Mouse (Mus musculus): Measurements from ENCODE around the gene Canx. TPM values are rescaled to one million over a fixed set of nuclear protein-coding genes. Genes with fewer than 3 reads are reported as not detected.

Canx gene
- polyA plus RNA-seq, 1 experiment from 2014 or later = 273 TPM

GRCm38 (mm10) chr11:50285696-50286095 is 39.8 kb downstream of the Canx start:
- WGBS = 92% methylated on average over 7 of the region's 7 CpGs
- Histone ChIP-seq H3K4me3 (replicated peaks; ENCODE audit: low read length) (no peak overlapping the region), H3K9me3 (ENCODE audit: control insufficient read depth, low read length) (no peaks in the 10 kb centered on the region)

GRCm38 (mm10) chr11:50285263-50285662 is 40.2 kb downstream of the Canx start:
- Histone ChIP-seq H3K36me3 (ENCODE audit: control insufficient read depth, insufficient read depth) (no peaks in the 10 kb centered on the region), H3K27ac (ENCODE audit: low read length) (no peak overlapping the region), H3K9me3 (ENCODE audit: control insufficient read depth, low read length) (no peaks in the 10 kb centered on the region), H3K27me3 (replicated peaks; ENCODE audit: control insufficient read depth, insufficient read depth, low read length) (no peaks in the 10 kb centered on the region), H3K4me1 (replicated peaks; ENCODE audit: control insufficient read depth, insufficient read depth, low read length) (peaks cover 14% of the 10 kb centered on the region), H3K9ac (replicated peaks; ENCODE audit: low read depth, low read length) (no peak overlapping the region), H3K4me3 (replicated peaks; ENCODE audit: low read length) (no peak overlapping the region), H3K4me2 (ENCODE audit: low read length) (no peak overlapping the region)
- ATAC-seq = no peak
- WGBS = 96% methylated on average over 5 of the region's 5 CpGs

More at GRCm38 (mm10) chr11:50285696-50286095, 39.8 kb downstream of the Canx start:
- H3K27me3 ChIP-seq (replicated peaks; ENCODE audit: control insufficient read depth, insufficient read depth, low read length) = no peaks in the 10 kb centered on the region
- peaks cover 18% of the 10 kb centered on the region for H3K4me1 ChIP-seq (replicated peaks; ENCODE audit: control insufficient read depth, insufficient read depth, low read length)
- no peak overlapping the region for H3K4me2 ChIP-seq (ENCODE audit: low read length)
- H3K27ac ChIP-seq (ENCODE audit: low read length) = no peak overlapping the region
- no peak overlapping the region for H3K9ac ChIP-seq (replicated peaks; ENCODE audit: low read depth, low read length)
- no peaks in the 10 kb centered on the region for H3K36me3 ChIP-seq (ENCODE audit: control insufficient read depth, insufficient read depth)
- ATAC-seq = no peak

- H3K9me3 ChIP-seq (ENCODE audit: control insufficient read depth, low read length) = no peaks in the 10 kb centered on the region
- no peaks in the 10 kb centered on the region for H3K27me3 ChIP-seq (replicated peaks; ENCODE audit: control insufficient read depth, insufficient read depth, low read length)
- 55% methylated on average over 1 of the region's 1 CpGs for WGBS
- no peak overlapping the region for H3K4me3 ChIP-seq (replicated peaks; ENCODE audit: low read length)
- no peak overlapping the region for H3K4me2 ChIP-seq (ENCODE audit: low read length)
- H3K27ac ChIP-seq (ENCODE audit: low read length) = no peak overlapping the region
- no peaks in the 10 kb centered on the region for H3K36me3 ChIP-seq (ENCODE audit: control insufficient read depth, insufficient read depth)
- H3K4me1 ChIP-seq (replicated peaks; ENCODE audit: control insufficient read depth, insufficient read depth, low read length) = no peaks in the 10 kb centered on the region
- no peak for ATAC-seq
- no peak overlapping the region for H3K9ac ChIP-seq (replicated peaks; ENCODE audit: low read depth, low read length)
Observed at GRCm38 (mm10) chr11:50280053-50280452, 45.4 kb downstream of the Canx start.

- Histone ChIP-seq H3K27me3 (replicated peaks; ENCODE audit: control insufficient read depth, insufficient read depth, low read length) (no peaks in the 10 kb centered on the region), H3K4me3 (replicated peaks; ENCODE audit: low read length) (no peak overlapping the region), H3K27ac (ENCODE audit: low read length) (no peak overlapping the region), H3K4me1 (replicated peaks; ENCODE audit: control insufficient read depth, insufficient read depth, low read length) (no peaks in the 10 kb centered on the region), H3K36me3 (ENCODE audit: control insufficient read depth, insufficient read depth) (no peaks in the 10 kb centered on the region), H3K9me3 (ENCODE audit: control insufficient read depth, low read length) (no peaks in the 10 kb centered on the region), H3K4me2 (ENCODE audit: low read length) (no peak overlapping the region), H3K9ac (replicated peaks; ENCODE audit: low read depth, low read length) (no peak overlapping the region)
- WGBS = 90% methylated on average over 4 of the region's 4 CpGs
- ATAC-seq = no peak
Observed at GRCm38 (mm10) chr11:50279005-50279404, 46.5 kb downstream of the Canx start.

GRCm38 (mm10) chr11:50277706-50278105 is 47.8 kb downstream of the Canx start:
- 88% methylated on average over 6 of the region's 6 CpGs for WGBS
- Histone ChIP-seq H3K4me1 (replicated peaks; ENCODE audit: control insufficient read depth, insufficient read depth, low read length) (no peaks in the 10 kb centered on the region), H3K27ac (ENCODE audit: low read length) (no peak overlapping the region), H3K4me3 (replicated peaks; ENCODE audit: low read length) (no peak overlapping the region), H3K9ac (replicated peaks; ENCODE audit: low read depth, low read length) (no peak overlapping the region), H3K9me3 (ENCODE audit: control insufficient read depth, low read length) (no peaks in the 10 kb centered on the region), H3K36me3 (ENCODE audit: control insufficient read depth, insufficient read depth) (no peaks in the 10 kb centered on the region), H3K4me2 (ENCODE audit: low read length) (no peak overlapping the region), H3K27me3 (replicated peaks; ENCODE audit: control insufficient read depth, insufficient read depth, low read length) (no peaks in the 10 kb centered on the region)
- no peak for ATAC-seq

- ATAC-seq = no peak
- Histone ChIP-seq H3K4me1 (replicated peaks; ENCODE audit: control insufficient read depth, insufficient read depth, low read length) (no peaks in the 10 kb centered on the region), H3K4me3 (replicated peaks; ENCODE audit: low read length) (no peak overlapping the region), H3K36me3 (ENCODE audit: control insufficient read depth, insufficient read depth) (no peaks in the 10 kb centered on the region), H3K9ac (replicated peaks; ENCODE audit: low read depth, low read length) (no peak overlapping the region), H3K4me2 (ENCODE audit: low read length) (no peak overlapping the region), H3K27me3 (replicated peaks; ENCODE audit: control insufficient read depth, insufficient read depth, low read length) (no peaks in the 10 kb centered on the region), H3K9me3 (ENCODE audit: control insufficient read depth, low read length) (no peaks in the 10 kb centered on the region), H3K27ac (ENCODE audit: low read length) (no peak overlapping the region)
Observed at GRCm38 (mm10) chr11:50277025-50277424, 48.4 kb downstream of the Canx start.

GRCm38 (mm10) chr11:50275568-50276151 is 49.8 kb downstream of the Canx start:
- no peaks in the 10 kb centered on the region for H3K27me3 ChIP-seq (replicated peaks; ENCODE audit: control insufficient read depth, insufficient read depth, low read length)
- H3K4me3 ChIP-seq (replicated peaks; ENCODE audit: low read length) = no peak overlapping the region
- no peak overlapping the region for H3K9ac ChIP-seq (replicated peaks; ENCODE audit: low read depth, low read length)
- no peak for ATAC-seq
- WGBS = 76% methylated on average over 5 of the region's 5 CpGs
- H3K4me1 ChIP-seq (replicated peaks; ENCODE audit: control insufficient read depth, insufficient read depth, low read length) = no peaks in the 10 kb centered on the region
- H3K9me3 ChIP-seq (ENCODE audit: control insufficient read depth, low read length) = no peaks in the 10 kb centered on the region
- H3K36me3 ChIP-seq (ENCODE audit: control insufficient read depth, insufficient read depth) = no peaks in the 10 kb centered on the region
- no peak overlapping the region for H3K27ac ChIP-seq (ENCODE audit: low read length)
- no peak overlapping the region for H3K4me2 ChIP-seq (ENCODE audit: low read length)

GRCm38 (mm10) chr11:50275077-50275476 is 50.4 kb downstream of the Canx start:
- Histone ChIP-seq H3K36me3 (ENCODE audit: control insufficient read depth, insufficient read depth) (no peaks in the 10 kb centered on the region), H3K4me3 (replicated peaks; ENCODE audit: low read length) (no peak overlapping the region), H3K27me3 (replicated peaks; ENCODE audit: control insufficient read depth, insufficient read depth, low read length) (no peaks in the 10 kb centered on the region), H3K27ac (ENCODE audit: low read length) (no peak overlapping the region), H3K4me2 (ENCODE audit: low read length) (no peak overlapping the region), H3K9me3 (ENCODE audit: control insufficient read depth, low read length) (no peaks in the 10 kb centered on the region), H3K9ac (replicated peaks; ENCODE audit: low read depth, low read length) (no peak overlapping the region), H3K4me1 (replicated peaks; ENCODE audit: control insufficient read depth, insufficient read depth, low read length) (no peaks in the 10 kb centered on the region)
- 95% methylated on average over 2 of the region's 2 CpGs for WGBS
- ATAC-seq = no peak

GRCm38 (mm10) chr11:50272819-50273218 is 52.7 kb downstream of the Canx start:
- no peaks in the 10 kb centered on the region for H3K27me3 ChIP-seq (replicated peaks; ENCODE audit: control insufficient read depth, insufficient read depth, low read length)
- WGBS = 67% methylated on average over 2 of the region's 2 CpGs
- no peaks in the 10 kb centered on the region for H3K9me3 ChIP-seq (ENCODE audit: control insufficient read depth, low read length)
- no peak overlapping the region for H3K4me2 ChIP-seq (ENCODE audit: low read length)
- no peak for ATAC-seq
- H3K4me1 ChIP-seq (replicated peaks; ENCODE audit: control insufficient read depth, insufficient read depth, low read length) = no peaks in the 10 kb centered on the region
- H3K4me3 ChIP-seq (replicated peaks; ENCODE audit: low read length) = no peak overlapping the region
- H3K9ac ChIP-seq (replicated peaks; ENCODE audit: low read depth, low read length) = no peak overlapping the region
- no peak overlapping the region for H3K27ac ChIP-seq (ENCODE audit: low read length)
- H3K36me3 ChIP-seq (ENCODE audit: control insufficient read depth, insufficient read depth) = no peaks in the 10 kb centered on the region

GRCm38 (mm10) chr11:50269885-50270284 is 55.6 kb downstream of the Canx start:
- H3K4me1 ChIP-seq (replicated peaks; ENCODE audit: control insufficient read depth, insufficient read depth, low read length) = no peaks in the 10 kb centered on the region
- H3K4me2 ChIP-seq (ENCODE audit: low read length) = no peak overlapping the region
- no peaks in the 10 kb centered on the region for H3K9me3 ChIP-seq (ENCODE audit: control insufficient read depth, low read length)
- no peak overlapping the region for H3K9ac ChIP-seq (replicated peaks; ENCODE audit: low read depth, low read length)
- H3K27ac ChIP-seq (ENCODE audit: low read length) = no peak overlapping the region
- H3K36me3 ChIP-seq (ENCODE audit: control insufficient read depth, insufficient read depth) = peaks cover 4% of the 10 kb centered on the region; the same call in 1 of the 2 replicates
- 97% methylated on average over 1 of the region's 1 CpGs for WGBS
- H3K27me3 ChIP-seq (replicated peaks; ENCODE audit: control insufficient read depth, insufficient read depth, low read length) = no peaks in the 10 kb centered on the region
- H3K4me3 ChIP-seq (replicated peaks; ENCODE audit: low read length) = no peak overlapping the region
- ATAC-seq = no peak

All from forebrain, embryonic 16.5 days (tissue).